Mouse (Mus musculus) embryo, embryonic 10.5 days (tissue): ENCODE measurements around the gene Tmem217.

Experiments
- DNase-seq: peaks from one replicate; pipeline ENCODE4 v3.0.0-alpha.2; 2015; ENCODE audit warnings: low spot score

The Tmem217 gene

GRCm38 (mm10) chr17:29552162-29552732 is at the start of gene Tmem217:
TSS of gene Tmem217 (minus strand) at chr17:29552385.
- no peak for DNase-seq

GRCm38 (mm10) chr17:29601391-29601790 is 49.2 kb upstream of the Tmem217 start:
- DNase-seq, result no peak

GRCm38 (mm10) chr17:29599537-29599936 is 47.4 kb upstream of the Tmem217 start:
- no peak for DNase-seq

GRCm38 (mm10) chr17:29599051-29599450 is 46.9 kb upstream of the Tmem217 start:
- DNase-seq, result no peak

GRCm38 (mm10) chr17:29596771-29597132 is 44.6 kb upstream of the Tmem217 start:
- no peak for DNase-seq

GRCm38 (mm10) chr17:29595891-29596770 is 43.9 kb upstream of the Tmem217 start:
- DNase-seq, result no peak

GRCm38 (mm10) chr17:29589221-29589898 is 37.2 kb upstream of the Tmem217 start:
- peak; percentile 31 for DNase-seq

- no peak for DNase-seq
These were observed 34.7 kb upstream of the Tmem217 start for GRCm38 (mm10) chr17:29586921-29587320.

GRCm38 (mm10) chr17:29585446-29585845 is 33.3 kb upstream of the Tmem217 start:
- DNase-seq, result no peak

- no peak for DNase-seq
These were observed 32.6 kb upstream of the Tmem217 start for GRCm38 (mm10) chr17:29584737-29585136.

- DNase-seq, result no peak
These were observed 32.1 kb upstream of the Tmem217 start for GRCm38 (mm10) chr17:29584306-29584705.

GRCm38 (mm10) chr17:29583569-29583968 is 31.4 kb upstream of the Tmem217 start:
- no peak for DNase-seq

- DNase-seq, result no peak
These were observed 27.5 kb upstream of the Tmem217 start for GRCm38 (mm10) chr17:29579579-29580126.

GRCm38 (mm10) chr17:29569831-29570230 is 17.6 kb upstream of the Tmem217 start:
- DNase-seq, result no peak

- DNase-seq, result no peak
These were observed 16.2 kb upstream of the Tmem217 start for GRCm38 (mm10) chr17:29568435-29568834.

- DNase-seq, result no peak
These were observed 13.3 kb upstream of the Tmem217 start for GRCm38 (mm10) chr17:29565521-29565920.

- no peak for DNase-seq
These were observed 6.3 kb upstream of the Tmem217 start for GRCm38 (mm10) chr17:29558476-29558875.

GRCm38 (mm10) chr17:29556893-29557292 is 4.7 kb upstream of the Tmem217 start:
- no peak for DNase-seq

- DNase-seq, result no peak
These were observed 4.3 kb upstream of the Tmem217 start for GRCm38 (mm10) chr17:29556456-29556855.

- no peak for DNase-seq
These were observed 2.0 kb upstream of the Tmem217 start for GRCm38 (mm10) chr17:29554176-29554575.

GRCm38 (mm10) chr17:29551019-29551418 is 1.2 kb downstream of the Tmem217 start:
- no peak for DNase-seq

GRCm38 (mm10) chr17:29549543-29550428 is 2.4 kb downstream of the Tmem217 start, which contains the start of the genes Gm17657 and Tbc1d22b:
TSS of gene Gm17657 (minus strand) at chr17:29549638.
TSS of gene Tbc1d22b (plus strand) at chr17:29549785.
- peak; percentile 97 for DNase-seq
